Mouse (Mus musculus) stomach, postnatal 0 days (tissue): ENCODE measurements around the gene Gna12. TPM values are rescaled to one million over a fixed set of nuclear protein-coding genes. Genes with fewer than 3 reads are reported as not detected.

ENCODE experiments used
- ATAC-seq: fragments of 200-750 bp; cut with Nextera tagmentation; 2 replicates; pipeline ENCODE4 v1.8.0; 2017; ENCODE audit not compliant: low FRiP score, low TSS enrichment
- DNase-seq: peaks from one replicate; pipeline ENCODE4 v3.0.0-alpha.2; 2016; ENCODE audit warnings: low spot score
- H3K27ac ChIP-seq: fragments of 300-500 bp; sonication (generic); replicated peaks from 2 replicates; pipeline ENCODE4 v1.5.1; 2014; ENCODE audit warnings: mild to moderate bottlenecking, control low read depth
- H3K27me3 ChIP-seq: fragments of 300-500 bp; sonication (generic); 2 replicates; pipeline ENCODE4 v1.6.1; 2014; ENCODE audit warnings: low read length; ENCODE audit not compliant: control insufficient read depth, insufficient read depth
- H3K36me3 ChIP-seq: fragments of 300-500 bp; sonication (generic); 2 replicates; pipeline ENCODE4 v1.6.1; 2014; ENCODE audit warnings: low read length, mixed read lengths; ENCODE audit not compliant: control insufficient read depth, insufficient read depth
- H3K4me1 ChIP-seq: fragments of 300-500 bp; sonication (generic); replicated peaks from 2 replicates; pipeline ENCODE4 v1.6.1; 2014; ENCODE audit warnings: antibody characterized with exemption; ENCODE audit not compliant: control insufficient read depth, insufficient read depth
- H3K4me2 ChIP-seq: fragments of 300-500 bp; sonication (generic); replicated peaks from 2 replicates; pipeline ENCODE4 v1.6.1; 2014; ENCODE audit warnings: low read depth, mild to moderate bottlenecking, control low read depth, moderate library complexity
- H3K4me3 ChIP-seq: fragments of 300-500 bp; sonication (generic); 2 replicates; pipeline ENCODE4 v1.5.1; 2014; ENCODE audit warnings: low read depth, low read length, control low read depth
- H3K9ac ChIP-seq: fragments of 300-500 bp; sonication (generic); 2 replicates; pipeline ENCODE4 v1.6.1; 2014; ENCODE audit warnings: mild to moderate bottlenecking, low read length, control low read depth, mixed read lengths
- H3K9me3 ChIP-seq: fragments of 300-500 bp; sonication (generic); 2 replicates; pipeline ENCODE4 v1.6.1; 2016; ENCODE audit warnings: low read length; ENCODE audit not compliant: control insufficient read depth
- CTCF ChIP-seq: IDR thresholded peaks from 2 replicates; pipeline ENCODE4 v1.5.1; 2016; ENCODE audit warnings: antibody characterized with exemption, low read depth, mild to moderate bottlenecking, moderate library complexity
- EP300 ChIP-seq: optimal IDR thresholded peaks from 2 replicates; pipeline ENCODE3; 2016; ENCODE audit warnings: antibody characterized with exemption
- WGBS: fragments of 180-500 bp; shearing (Covaris S2); extraction: QIAGEN DNeasy Blood & Tissue Kit; methylation state at CpG from one replicate; pipeline ENCODE4 v1.1.7; 2014; 5-methylcytosine and 5-hydroxymethylcytosine counted together
- polyA plus RNA-seq: library from polyadenylated mRNA; unstranded; fragments of >200 nt; fragmentation: Nextera tagmentation; extraction: Ambion mirVana; gene quantifications from 2 replicates; pipeline ENCODE4 v1.2.1, GENCODE M21; 2015

The Gna12 gene
- polyA plus RNA-seq, 1 experiment from 2014 or later, result 19.6 TPM

- TF ChIP-seq EP300 (no peak), CTCF (no peak)
- DNase-seq (no peak), ATAC-seq (no peak)
- no peaks in the 10 kb centered on the region for H3K9me3 ChIP-seq
- H3K4me2 ChIP-seq, result no peak overlapping the region
- H3K4me3 ChIP-seq, result no peak overlapping the region
- H3K4me1 ChIP-seq, result no peaks in the 10 kb centered on the region
- H3K27ac ChIP-seq, result no peak overlapping the region
- 76% methylated on average over 7 of the region's 7 CpGs for WGBS
- no peaks in the 10 kb centered on the region for H3K27me3 ChIP-seq
- H3K36me3 ChIP-seq, result no peaks in the 10 kb centered on the region
- no peak overlapping the region for H3K9ac ChIP-seq
Measured at GRCm38 (mm10) chr5:140726062-140726839, 104.0 kb downstream of the Gna12 start.

GRCm38 (mm10) chr5:140723822-140724221, 106.4 kb downstream of the Gna12 start, which contains the start of gene Amz1:
TSS of gene Amz1 (plus strand) at chr5:140724127.
- no peaks in the 10 kb centered on the region for H3K4me1 ChIP-seq
- no peaks in the 10 kb centered on the region for H3K9me3 ChIP-seq
- DNase-seq (no peak), ATAC-seq (no peak; the same call in 1 of the 2 replicates)
- peaks cover 2% of the 10 kb centered on the region; the same call in 1 of the 2 replicates for H3K36me3 ChIP-seq
- no peak within 1 kb of the TSS for H3K9ac ChIP-seq
- no peak within 1 kb of the TSS for H3K4me3 ChIP-seq
- H3K27ac ChIP-seq, result no peak within 1 kb of the TSS
- TF ChIP-seq EP300, result no peak
- TF ChIP-seq CTCF, result no peak
- WGBS, result 76% methylated on average over 13 of the region's 13 CpGs
- no peak within 1 kb of the TSS for H3K4me2 ChIP-seq
- H3K27me3 ChIP-seq, result no peaks in the 10 kb centered on the region

- Histone ChIP-seq H3K27ac (no peak overlapping the region), H3K9me3 (no peaks in the 10 kb centered on the region), H3K4me3 (no peak overlapping the region), H3K4me2 (no peak overlapping the region), H3K4me1 (no peaks in the 10 kb centered on the region), H3K36me3 (peaks cover 16% of the 10 kb centered on the region), H3K27me3 (no peaks in the 10 kb centered on the region), H3K9ac (no peak overlapping the region)
- TF ChIP-seq EP300, result no peak
- TF ChIP-seq CTCF, result no peak
- DNase-seq (no peak), ATAC-seq (no peak)
- WGBS, result 71% methylated on average over 3 of the region's 3 CpGs
Measured at GRCm38 (mm10) chr5:140722121-140722520, 108.1 kb downstream of the Gna12 start.

GRCm38 (mm10) chr5:140720773-140721172, 109.5 kb downstream of the Gna12 start:
- ATAC-seq, result no peak
- H3K4me1 ChIP-seq, result no peaks in the 10 kb centered on the region
- no peak overlapping the region for H3K9ac ChIP-seq
- WGBS, result 64% methylated on average over 7 of the region's 7 CpGs
- H3K27me3 ChIP-seq, result no peaks in the 10 kb centered on the region
- H3K4me3 ChIP-seq, result no peak overlapping the region
- H3K9me3 ChIP-seq, result no peaks in the 10 kb centered on the region
- no peak for DNase-seq
- peaks cover 17% of the 10 kb centered on the region for H3K36me3 ChIP-seq
- no peak overlapping the region for H3K4me2 ChIP-seq
- no peak overlapping the region for H3K27ac ChIP-seq
- TF ChIP-seq CTCF, result no peak
- TF ChIP-seq EP300, result no peak

- no peak for TF ChIP-seq CTCF
- no peak for TF ChIP-seq EP300
- Histone ChIP-seq H3K4me2 (no peak overlapping the region), H3K9ac (no peak overlapping the region), H3K4me1 (no peaks in the 10 kb centered on the region), H3K27me3 (no peaks in the 10 kb centered on the region), H3K9me3 (no peaks in the 10 kb centered on the region), H3K4me3 (no peak overlapping the region), H3K27ac (no peak overlapping the region), H3K36me3 (peaks cover 42% of the 10 kb centered on the region)
- ATAC-seq (no peak), DNase-seq (no peak)
- WGBS, result 69% methylated on average over 5 of the region's 5 CpGs
Measured at GRCm38 (mm10) chr5:140711040-140711439, 119.2 kb downstream of the Gna12 start.

- no peaks in the 10 kb centered on the region for H3K4me1 ChIP-seq
- 94% methylated on average over 6 of the region's 6 CpGs for WGBS
- no peak overlapping the region for H3K4me2 ChIP-seq
- DNase-seq (no peak), ATAC-seq (no peak)
- H3K9ac ChIP-seq, result no peak overlapping the region
- H3K27me3 ChIP-seq, result no peaks in the 10 kb centered on the region
- H3K9me3 ChIP-seq, result no peaks in the 10 kb centered on the region
- TF ChIP-seq CTCF (no peak), EP300 (no peak)
- no peak overlapping the region for H3K27ac ChIP-seq
- no peak overlapping the region for H3K4me3 ChIP-seq
- peaks cover 40% of the 10 kb centered on the region for H3K36me3 ChIP-seq
Measured at GRCm38 (mm10) chr5:140710315-140710714, 119.9 kb downstream of the Gna12 start.

Other genes starting within 250 kb of the Gna12 start
- 11.1 and 11.4 TPM in 2 replicates for gene Lfng, start 223.1 kb downstream of the Gna12 start, polyA plus RNA-seq
- 8.5 and 9.6 TPM in 2 replicates for gene Ttyh3, start 181.4 kb downstream of the Gna12 start, polyA plus RNA-seq
- gene Iqce, start 128.1 kb downstream of the Gna12 start, polyA plus RNA-seq, result 5.6 and 6.0 TPM in 2 replicates
- 8.2 and 8.5 TPM in 2 replicates for gene Brat1, start 125.4 kb downstream of the Gna12 start, polyA plus RNA-seq
- gene Amz1, start 106.3 kb downstream of the Gna12 start, polyA plus RNA-seq, result 0.65 and 0.67 TPM in 2 replicates
- gene Card11, start 170.2 kb upstream of the Gna12 start, polyA plus RNA-seq, result 0.13 and 0.18 TPM in 2 replicates